Mouse (Mus musculus): ENCODE results near the gene Afmid. TPM values are rescaled to one million over a fixed set of nuclear protein-coding genes. Genes with fewer than 3 reads are reported as not detected.

Afmid gene
- polyA plus RNA-seq, 1 experiment from 2014 or later = 2.4 TPM

DNA sequence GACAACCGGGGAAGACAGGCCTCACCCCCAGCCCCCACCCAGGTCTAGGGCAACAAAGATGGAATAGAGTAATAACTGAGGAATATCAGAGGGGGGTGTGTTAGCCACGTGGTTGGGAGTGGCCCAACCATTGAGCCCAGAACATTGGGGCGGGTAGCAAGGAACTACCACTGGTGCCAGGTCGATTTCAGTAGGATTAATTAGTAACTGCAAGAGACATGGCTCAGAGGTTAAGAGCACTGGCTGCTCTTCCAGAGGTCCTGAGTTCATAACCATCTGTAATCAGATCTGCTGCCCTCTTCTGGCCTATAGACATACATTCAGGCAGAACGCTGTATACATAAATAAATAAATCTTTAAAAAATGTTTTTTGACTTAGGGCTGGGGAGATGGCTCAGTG is 20.9 kb downstream of the Afmid start:
- DNase-seq (ENCODE audit: low spot score) (peak; percentile 54), ATAC-seq (no peak)
- Histone ChIP-seq H3K36me3 (ENCODE audit: insufficient read depth, low read length) (no peaks in the 10 kb centered on the region), H3K9ac (replicated peaks; ENCODE audit: low read depth) (no peak overlapping the region), H3K4me2 (replicated peaks; ENCODE audit: low read depth, low read length) (no peak overlapping the region), H3K9me3 (ENCODE audit: low read length) (no peaks in the 10 kb centered on the region), H3K4me1 (ENCODE audit: insufficient read depth, low read depth, low read length) (peaks cover 13% of the 10 kb centered on the region; the same call in 1 of the 2 replicates), H3K27ac (ENCODE audit: low read length) (no peak overlapping the region), H3K4me3 (ENCODE audit: low read depth, low read length) (no peak overlapping the region), H3K27me3 (replicated peaks; ENCODE audit: insufficient read depth, low read length) (no peaks in the 10 kb centered on the region)
- WGBS = 42% methylated on average over 5 of the region's 5 CpGs
- no peak for TF ChIP-seq EP300 (IDR thresholded peaks at IDR 0.05)
- TF ChIP-seq CTCF (IDR thresholded peaks at IDR 0.05) = peak; percentile 54

- DNase-seq (ENCODE audit: low spot score) (no peak), ATAC-seq (no peak)
- no peak for TF ChIP-seq CTCF (IDR thresholded peaks at IDR 0.05)
- TF ChIP-seq EP300 (IDR thresholded peaks at IDR 0.05) = no peak
- H3K27ac ChIP-seq (ENCODE audit: low read length) = peak overlapping the region; percentile 86
- peak overlapping the region; percentile 69 for H3K4me2 ChIP-seq (replicated peaks; ENCODE audit: low read depth, low read length)
- H3K9me3 ChIP-seq (ENCODE audit: low read length) = no peaks in the 10 kb centered on the region
- H3K27me3 ChIP-seq (replicated peaks; ENCODE audit: insufficient read depth, low read length) = no peaks in the 10 kb centered on the region
- no peaks in the 10 kb centered on the region for H3K36me3 ChIP-seq (ENCODE audit: insufficient read depth, low read length)
- H3K4me1 ChIP-seq (ENCODE audit: insufficient read depth, low read depth, low read length) = peaks cover 13% of the 10 kb centered on the region; the same call in 1 of the 2 replicates
- 66% methylated on average over 7 of the region's 7 CpGs for WGBS
- H3K9ac ChIP-seq (replicated peaks; ENCODE audit: low read depth) = no peak overlapping the region; the same call in 1 of the 2 replicates
- H3K4me3 ChIP-seq (ENCODE audit: low read depth, low read length) = no peak overlapping the region
These were observed 22.0 kb downstream of the Afmid start for GRCm38 (mm10) chr11:117847593-117848215.

- Histone ChIP-seq H3K36me3 (ENCODE audit: insufficient read depth, low read length) (no peaks in the 10 kb centered on the region), H3K4me1 (ENCODE audit: insufficient read depth, low read depth, low read length) (peaks cover 13% of the 10 kb centered on the region; the same call in 1 of the 2 replicates), H3K9ac (replicated peaks; ENCODE audit: low read depth) (peak overlapping the region; percentile 43), H3K4me2 (replicated peaks; ENCODE audit: low read depth, low read length) (peak overlapping the region; percentile 69), H3K9me3 (ENCODE audit: low read length) (no peaks in the 10 kb centered on the region), H3K27ac (ENCODE audit: low read length) (peak overlapping the region; percentile 86), H3K4me3 (ENCODE audit: low read depth, low read length) (peak overlapping the region; percentile 65), H3K27me3 (replicated peaks; ENCODE audit: insufficient read depth, low read length) (no peaks in the 10 kb centered on the region)
- ATAC-seq (peak; percentile 60), DNase-seq (ENCODE audit: low spot score) (peak; percentile 75)
- TF ChIP-seq EP300 (IDR thresholded peaks at IDR 0.05) (no peak), CTCF (IDR thresholded peaks at IDR 0.05) (no peak)
- 5% methylated on average over 18 of the region's 19 CpGs for WGBS
These were observed 22.7 kb downstream of the Afmid start for GRCm38 (mm10) chr11:117848271-117848984.

- no peaks in the 10 kb centered on the region for H3K9me3 ChIP-seq (ENCODE audit: low read length)
- peak within 1 kb of the TSS; percentile 43 for H3K9ac ChIP-seq (replicated peaks; ENCODE audit: low read depth)
- H3K4me3 ChIP-seq (ENCODE audit: low read depth, low read length) = peak within 1 kb of the TSS; percentile 65
- H3K4me2 ChIP-seq (replicated peaks; ENCODE audit: low read depth, low read length) = peak within 1 kb of the TSS; percentile 69
- peak; percentile 98 for DNase-seq (ENCODE audit: low spot score)
- H3K4me1 ChIP-seq (ENCODE audit: insufficient read depth, low read depth, low read length) = peaks cover 13% of the 10 kb centered on the region; the same call in 1 of the 2 replicates
- 1% methylated on average over 50 of the region's 51 CpGs for WGBS
- TF ChIP-seq EP300 (IDR thresholded peaks at IDR 0.05) = no peak
- TF ChIP-seq CTCF (IDR thresholded peaks at IDR 0.05) = no peak
- peak within 1 kb of the TSS; percentile 86 for H3K27ac ChIP-seq (ENCODE audit: low read length)
- ATAC-seq = peak; percentile 99
- H3K36me3 ChIP-seq (ENCODE audit: insufficient read depth, low read length) = no peaks in the 10 kb centered on the region
- no peaks in the 10 kb centered on the region for H3K27me3 ChIP-seq (replicated peaks; ENCODE audit: insufficient read depth, low read length)
These were observed 23.4 kb downstream of the Afmid start, which contains the start of gene Birc5 for GRCm38 (mm10) chr11:117848985-117849671. Gene Birc5 (plus strand): TSS chr11:117849251.

- Histone ChIP-seq H3K4me3 (ENCODE audit: low read depth, low read length) (no peak overlapping the region), H3K4me2 (replicated peaks; ENCODE audit: low read depth, low read length) (no peak overlapping the region), H3K36me3 (ENCODE audit: insufficient read depth, low read length) (no peaks in the 10 kb centered on the region), H3K9me3 (ENCODE audit: low read length) (no peaks in the 10 kb centered on the region), H3K4me1 (ENCODE audit: insufficient read depth, low read depth, low read length) (peaks cover 10% of the 10 kb centered on the region; the same call in 1 of the 2 replicates), H3K27me3 (replicated peaks; ENCODE audit: insufficient read depth, low read length) (no peaks in the 10 kb centered on the region), H3K27ac (ENCODE audit: low read length) (no peak overlapping the region), H3K9ac (replicated peaks; ENCODE audit: low read depth) (no peak overlapping the region)
- ATAC-seq = no peak
- no peak for DNase-seq (ENCODE audit: low spot score)
- WGBS = 76% methylated on average over 3 of the region's 3 CpGs
- TF ChIP-seq EP300 (IDR thresholded peaks at IDR 0.05) = no peak
- TF ChIP-seq CTCF (IDR thresholded peaks at IDR 0.05) = no peak
These were observed 27.2 kb downstream of the Afmid start for GRCm38 (mm10) chr11:117852875-117853274.

GRCm38 (mm10) chr11:117854241-117854640 is 28.5 kb downstream of the Afmid start:
- no peak overlapping the region for H3K27ac ChIP-seq (ENCODE audit: low read length)
- TF ChIP-seq EP300 (IDR thresholded peaks at IDR 0.05) (no peak), CTCF (IDR thresholded peaks at IDR 0.05) (no peak)
- H3K4me2 ChIP-seq (replicated peaks; ENCODE audit: low read depth, low read length) = no peak overlapping the region
- H3K4me3 ChIP-seq (ENCODE audit: low read depth, low read length) = no peak overlapping the region
- no peaks in the 10 kb centered on the region for H3K36me3 ChIP-seq (ENCODE audit: insufficient read depth, low read length)
- ATAC-seq (no peak), DNase-seq (ENCODE audit: low spot score) (no peak)
- H3K4me1 ChIP-seq (ENCODE audit: insufficient read depth, low read depth, low read length) = peaks cover 5% of the 10 kb centered on the region; the same call in 1 of the 2 replicates
- WGBS = 94% methylated on average over 9 of the region's 9 CpGs
- H3K9me3 ChIP-seq (ENCODE audit: low read length) = no peaks in the 10 kb centered on the region
- no peaks in the 10 kb centered on the region for H3K27me3 ChIP-seq (replicated peaks; ENCODE audit: insufficient read depth, low read length)
- no peak overlapping the region for H3K9ac ChIP-seq (replicated peaks; ENCODE audit: low read depth)

Data from lung, postnatal 0 days (tissue).